Mouse (Mus musculus): ENCODE measurements around the gene Rps19.

Gene Rps19

GRCm38 (mm10) chr7:24902630-24903443 lies 18.7 kb downstream of the Rps19 start, which contains the start of gene Arhgef1:
Gene Arhgef1 (plus strand): TSS chr7:24902912.
- DNase-seq (ENCODE audit: low spot score), result peak; percentile 55

DNA sequence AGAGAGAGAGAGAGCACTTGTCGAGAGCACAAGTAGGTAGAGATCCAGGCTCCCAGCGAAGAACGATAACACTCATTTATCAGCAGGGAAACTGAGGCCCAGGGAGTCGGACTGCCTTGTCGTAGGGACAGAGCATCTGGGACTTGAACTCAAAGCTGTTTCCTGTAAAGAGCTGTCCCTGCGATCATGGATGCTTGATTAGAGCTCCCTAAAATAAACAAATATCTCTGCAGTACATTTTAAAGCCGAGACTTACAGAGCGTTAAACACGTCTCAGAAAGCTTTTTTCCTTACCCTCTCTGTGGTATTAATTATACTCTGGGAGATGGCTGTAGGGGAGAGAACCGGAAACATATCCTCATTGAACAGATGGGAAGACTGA lies 19.3 kb downstream of the Rps19 start:
- DNase-seq (ENCODE audit: low spot score), result no peak

DNA sequence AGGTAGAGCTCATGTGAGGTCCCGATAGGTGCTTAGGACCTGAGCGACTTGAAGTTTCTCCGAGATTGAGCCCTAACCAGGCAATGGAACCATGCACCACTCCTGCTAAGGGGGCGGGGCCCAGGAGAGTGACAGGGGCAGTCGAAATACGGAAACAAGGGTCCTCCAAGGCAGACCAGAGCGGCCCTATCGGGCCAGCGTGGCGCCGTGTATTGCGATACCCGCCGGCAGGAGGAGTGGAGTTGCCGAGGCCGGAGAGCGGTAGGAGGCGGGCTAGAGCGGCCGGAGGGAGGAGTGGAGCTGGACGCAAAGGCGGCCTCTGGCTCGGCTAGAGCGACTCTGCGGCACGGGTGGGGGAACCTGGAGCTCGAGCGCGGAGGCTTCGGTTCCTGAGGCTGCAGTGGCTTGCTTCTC lies 19.9 kb downstream of the Rps19 start:
- peak; percentile 94 for DNase-seq (ENCODE audit: low spot score)

GRCm38 (mm10) chr7:24904936-24905335 lies 20.8 kb downstream of the Rps19 start:
- DNase-seq (ENCODE audit: low spot score), result peak; percentile 55

GRCm38 (mm10) chr7:24906551-24906950 lies 22.4 kb downstream of the Rps19 start:
- no peak for DNase-seq (ENCODE audit: low spot score)

DNA sequence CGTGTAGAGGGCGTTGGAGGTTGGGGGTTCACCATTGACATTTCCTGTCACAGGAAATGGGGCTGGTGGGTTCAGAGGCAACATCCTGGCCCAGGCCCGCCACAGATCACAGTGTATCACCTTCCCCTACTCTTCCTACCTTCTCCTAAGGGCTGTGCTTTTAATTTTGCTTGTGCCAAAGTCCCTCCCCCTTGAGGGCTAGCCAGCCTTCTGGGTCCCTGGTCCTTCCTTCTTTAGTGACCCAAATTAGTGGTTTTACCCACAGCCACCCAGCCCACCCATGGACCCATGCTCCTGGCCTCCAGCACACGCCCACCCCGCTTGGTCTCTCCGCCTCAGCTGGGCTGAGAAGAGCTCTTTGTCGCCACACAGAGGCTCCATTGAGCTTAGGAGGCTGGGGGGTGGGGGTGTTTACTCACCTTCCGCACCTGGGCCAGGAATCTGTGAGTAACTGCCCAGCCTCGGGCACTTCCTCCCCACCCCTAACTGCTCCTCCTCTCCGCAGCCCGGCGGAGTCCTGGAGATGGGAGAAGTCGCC lies 23.1 kb downstream of the Rps19 start:
- no peak for DNase-seq (ENCODE audit: low spot score)

DNA sequence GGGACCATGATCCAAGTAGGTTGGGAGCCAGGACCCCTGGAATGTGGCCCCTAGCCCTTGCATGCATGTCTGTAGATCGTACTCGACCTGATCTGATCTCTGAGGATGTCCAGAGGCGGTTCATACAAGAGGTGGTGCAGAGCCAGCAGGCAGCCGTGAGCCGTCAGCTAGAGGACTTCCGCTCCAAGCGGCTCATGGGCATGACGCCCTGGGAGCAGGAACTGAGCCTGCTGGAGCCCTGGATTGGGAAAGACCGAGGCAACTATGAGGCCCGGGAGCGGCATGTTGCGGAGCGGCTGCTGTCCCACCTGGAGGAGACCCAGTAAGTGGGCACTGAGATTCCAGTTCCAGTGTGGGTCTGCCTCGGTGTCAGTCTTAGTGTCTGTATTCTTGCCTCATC lies 28.3 kb downstream of the Rps19 start:
- no peak for DNase-seq (ENCODE audit: low spot score)

DNA sequence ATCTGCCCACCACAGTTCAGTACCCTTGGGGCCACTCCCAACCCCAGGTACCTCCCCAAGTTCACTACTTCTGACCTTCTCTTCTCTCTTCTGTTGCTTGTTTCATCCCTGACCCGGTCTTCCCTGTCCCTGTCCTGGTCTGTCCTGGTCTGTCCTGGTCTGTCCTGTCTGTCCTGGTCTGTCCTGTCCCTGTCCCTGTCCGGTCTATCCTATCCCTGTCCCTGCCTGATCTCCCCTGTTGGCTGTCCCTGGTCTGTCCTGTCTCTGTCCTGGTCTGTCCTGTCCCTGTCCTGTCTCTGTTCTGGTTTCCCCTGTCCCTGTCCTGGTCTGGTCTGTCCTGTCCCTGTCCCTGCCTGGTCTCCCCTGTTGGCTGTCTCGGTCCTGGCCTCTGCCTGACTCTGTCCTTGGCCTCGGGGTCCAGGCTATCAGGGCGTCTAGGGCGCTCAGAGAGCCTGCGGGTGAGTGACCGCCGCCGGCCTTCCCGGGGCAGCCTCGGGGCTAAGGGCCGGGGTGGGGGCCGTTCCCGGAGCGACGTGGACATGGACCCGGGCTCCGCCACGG lies 34.7 kb downstream of the Rps19 start:
- DNase-seq (ENCODE audit: low spot score), result no peak

DNA sequence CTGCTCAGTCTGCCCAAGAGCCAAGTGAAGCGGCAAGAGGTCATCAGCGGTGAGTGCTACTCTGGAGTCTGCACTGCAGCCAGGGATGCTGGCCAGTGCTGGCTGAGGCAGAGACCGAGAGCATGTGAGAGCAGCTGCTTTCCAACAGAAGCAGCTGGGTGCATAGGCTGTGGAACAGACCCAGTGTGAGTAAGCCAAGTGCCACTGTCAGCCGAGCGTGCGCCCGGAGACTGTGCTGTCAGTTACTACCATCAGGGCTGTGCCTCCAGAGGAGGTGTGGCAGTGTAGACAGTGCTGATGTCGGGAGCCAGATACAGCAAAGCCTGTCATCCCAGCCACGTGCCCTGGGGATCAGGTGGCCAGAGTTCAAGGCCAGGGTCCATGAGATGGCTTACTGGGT lies 35.6 kb downstream of the Rps19 start:
- no peak for DNase-seq (ENCODE audit: low spot score)

DNA sequence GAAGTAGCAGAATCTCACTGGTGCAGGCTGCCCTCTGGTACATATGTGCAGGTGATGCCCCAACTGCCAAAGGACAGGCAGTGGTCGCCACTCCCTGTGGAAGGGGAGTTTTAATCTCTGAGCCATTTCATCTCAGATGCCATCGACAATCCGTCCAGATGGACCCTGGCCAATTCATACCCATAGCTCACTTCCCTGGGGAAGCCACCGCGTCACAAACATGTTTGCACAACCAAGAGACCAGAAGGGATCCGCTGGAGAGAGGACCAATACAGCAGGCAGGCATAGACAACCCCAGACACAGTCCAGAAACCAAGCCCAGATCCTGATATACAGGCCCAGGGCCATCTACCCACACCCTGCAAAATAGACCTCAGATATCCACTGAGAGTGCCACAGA lies 46.3 kb downstream of the Rps19 start:
- DNase-seq (ENCODE audit: low spot score), result no peak

GRCm38 (mm10) chr7:24931651-24932050 lies 47.5 kb downstream of the Rps19 start:
- no peak for DNase-seq (ENCODE audit: low spot score)
